ENCODE assay signal across 9 mouse cellular contexts in the genomic region with DNA sequence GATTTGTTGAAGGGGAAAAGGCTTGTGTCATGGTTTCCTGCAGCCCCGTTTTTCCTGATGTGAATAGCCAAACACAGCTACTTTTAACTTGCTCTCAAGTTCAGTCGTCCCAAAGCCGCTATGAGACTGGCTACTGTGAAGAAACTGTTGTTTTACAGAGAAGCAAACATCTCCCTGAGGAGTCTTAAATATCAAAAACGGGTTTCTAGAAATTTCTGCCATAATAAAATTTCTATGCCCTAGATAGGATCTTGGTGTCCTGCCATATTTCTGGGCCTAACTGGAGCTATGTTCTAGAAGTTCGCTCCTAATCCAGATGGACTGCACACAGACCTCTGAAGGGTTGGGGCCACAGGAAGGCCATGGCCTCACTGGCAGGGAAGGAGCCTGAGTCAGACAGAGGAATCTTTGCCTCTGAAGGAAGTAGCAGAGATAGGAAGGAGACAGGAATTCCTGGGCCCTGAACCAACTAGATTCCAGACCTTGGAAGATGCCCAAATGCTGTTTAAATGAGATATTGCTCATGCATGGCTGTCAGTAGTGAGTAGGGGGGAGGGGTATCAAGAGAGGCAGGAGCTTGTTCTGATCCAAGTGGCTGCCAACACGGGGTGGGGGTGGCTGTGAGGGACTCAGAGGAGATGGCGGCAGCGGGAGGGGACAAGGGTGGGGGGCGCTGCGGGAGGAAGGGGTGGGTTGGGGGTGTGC. TPM values are rescaled to one million over a fixed set of nuclear protein-coding genes. Genes with fewer than 3 reads are reported as not detected.
DNase-seq lines count a peak whose midpoint lies in the region; ATAC-seq and TF ChIP-seq lines count a peak whose summit lies in the region.
"Had no signal": no experiment of that assay in that cellular context is flagged by ENCODE, and none has a peak within 500 bp of the region (broad histone marks: within the 10 kb centered on the region; RNA-seq: fewer than 3 reads in every experiment).

No protein-coding gene starts in this region.

- H3K9ac ChIP-seq in liver, postnatal 0 days (replicated peaks): no peak overlapping the region

- peak overlapping the region; percentile 32; the same call in 1 of the 2 replicates for H3K4me2 ChIP-seq in liver, postnatal 0 days (ENCODE audit: low read depth, low read length)

- H3K9me3 ChIP-seq in liver, postnatal 0 days (ENCODE audit: low read length): no peaks in the 10 kb centered on the region

- H3K4me1 ChIP-seq in liver, postnatal 0 days (ENCODE audit: insufficient read depth): peaks cover 3% of the 10 kb centered on the region; the same call in 1 of the 2 replicates

- no peak overlapping the region for H3K4me3 ChIP-seq in liver, postnatal 0 days (ENCODE audit: low read depth, low read length)

- H3K36me3 ChIP-seq in liver, postnatal 0 days (replicated peaks; ENCODE audit: insufficient read depth, low read length): no peaks in the 10 kb centered on the region

- TF ChIP-seq CTCF in liver, postnatal 0 days (IDR thresholded peaks at IDR 0.05; ENCODE audit: low read depth): no peak

- ATAC-seq in liver, postnatal 0 days: peak; percentile 57

- peak; percentile 34 for DNase-seq in MN1 (ENCODE audit: low spot score)
- DNase-seq in adrenal gland, postnatal 36 days: peak; percentile 73 to 81
- peak; percentile 85 to 94 for DNase-seq in heart, adult 18-20 months
- DNase-seq in kidney, adult 11 months: peak; percentile 84
- DNase-seq in liver, postnatal 0 days: no peak
- peak; percentile 56 for DNase-seq in ovary, postnatal 36 days (ENCODE audit: low spot score)
- no peak for DNase-seq in c-Kit-positive CD71-positive TER-119-positive erythroid progenitor cells, embryonic 14.5 days (ENCODE audit: low spot score)
- no peak for DNase-seq in layer of hippocampus, postnatal 14 days (ENCODE audit: low spot score in 2 of 2)

- 0 out of 2 replicates have a peak, but pooled peaks have one; percentile 26 for TF ChIP-seq EP300 in liver, postnatal 0 days (IDR thresholded peaks at IDR 0.05; ENCODE audit: low read depth)

- H3K27ac ChIP-seq in liver, postnatal 0 days (ENCODE audit: low read depth): peak overlapping the region; percentile 62

- H3K27me3 ChIP-seq in liver, postnatal 0 days (ENCODE audit: insufficient read depth, low read length): no peaks in the 10 kb centered on the region

- 37% methylated on average over 10 of the region's 10 CpGs for WGBS in liver, postnatal 0 days (ENCODE audit: insufficient replicate concordance)

RNA-seq across cellular contexts. Expression of a gene that starts 31.3 kb away (rescaled TPM):
- 10 to 100 TPM; 28.7 to 41.5 TPM for total RNA-seq in adrenal gland, postnatal 36 days (2021)
- total RNA-seq in heart, adult 18-20 months (2021): 10 to 100 TPM; 19.3 to 20.6 TPM
- polyA plus RNA-seq in liver, postnatal 0 days (2015; fragmentation: Nextera tagmentation; extraction: Ambion mirVana): 0.70 and 0.99 TPM in 2 replicates
- total RNA-seq in layer of hippocampus, postnatal 14 days (2021): 10 to 100 TPM in 1 of 2 experiments, 1 to 10 TPM in 1; 7.5 to 10.3 TPM

RNA-seq across cellular contexts. Expression of a gene that starts 39.6 kb away (rescaled TPM):
- not detected for total RNA-seq in adrenal gland, postnatal 36 days (2021)
- total RNA-seq in heart, adult 18-20 months (2021): not detected
- polyA plus RNA-seq in liver, postnatal 0 days (2015; fragmentation: Nextera tagmentation; extraction: Ambion mirVana): not detected in 2 replicates
- total RNA-seq in layer of hippocampus, postnatal 14 days (2021): not detected
- total RNA-seq: adrenal gland, adult 18-20 months had no signal

Comparison
In these comparisons a context has a peak if more than half of its experiments do, and no peak if none do; other contexts are left out.
1. DNase-seq: peak in MN1 (single experiment), adrenal gland, postnatal 36 days (2 of 2), heart, adult 18-20 months (2 of 2), kidney, adult 11 months (single experiment) and ovary, postnatal 36 days (single experiment); none in liver, postnatal 0 days (single experiment), c-Kit-positive CD71-positive TER-119-positive erythroid progenitor cells, embryonic 14.5 days (single experiment) and layer of hippocampus, postnatal 14 days (0 of 2).